Mouse (Mus musculus): ENCODE results near the gene Endog. TPM values are rescaled to one million over a fixed set of nuclear protein-coding genes. Genes with fewer than 3 reads are reported as not detected.
"Not testable (repeated sequence)": the region's sequence is repeated elsewhere in the genome, so short reads cannot be mapped to it uniquely, and the experiment has no call there.

Gene Endog
- polyA plus RNA-seq (2014; fragmentation: Nextera tagmentation; extraction: Ambion mirVana), result 30.0 and 33.4 TPM in 2 replicates

GRCm38 (mm10) chr2:30171371-30171996 is at the start of gene Endog:
Gene Endog (plus strand): TSS chr2:30171493.
- H3K36me3 ChIP-seq (ENCODE audit: control insufficient read depth, insufficient read depth, low read length), result peaks cover 31% of the 10 kb centered on the region
- no peaks in the 10 kb centered on the region for H3K27me3 ChIP-seq (ENCODE audit: control insufficient read depth, insufficient read depth, low read length)
- peak; percentile 89 for ATAC-seq (replicated peaks; ENCODE audit: insufficient number of reproducible peaks, low FRiP score, low TSS enrichment)
- no peaks in the 10 kb centered on the region for H3K4me1 ChIP-seq (ENCODE audit: control insufficient read depth, insufficient read depth, low read length)
- peak within 1 kb of the TSS; percentile 67 for H3K4me3 ChIP-seq (ENCODE audit: low read depth, low read length)
- WGBS (ENCODE audit: insufficient replicate concordance), result under 1% methylated on average over 75 of the region's 75 CpGs
- H3K9ac ChIP-seq (ENCODE audit: low read depth, low read length), result peak within 1 kb of the TSS; percentile 72
- peak within 1 kb of the TSS; percentile 93 for H3K4me2 ChIP-seq
- peaks cover 10% of the 10 kb centered on the region for H3K9me3 ChIP-seq (replicated peaks; ENCODE audit: control insufficient read depth, low read length)
- H3K27ac ChIP-seq (ENCODE audit: low read depth, low read length), result peak within 1 kb of the TSS; percentile 90

DNA sequence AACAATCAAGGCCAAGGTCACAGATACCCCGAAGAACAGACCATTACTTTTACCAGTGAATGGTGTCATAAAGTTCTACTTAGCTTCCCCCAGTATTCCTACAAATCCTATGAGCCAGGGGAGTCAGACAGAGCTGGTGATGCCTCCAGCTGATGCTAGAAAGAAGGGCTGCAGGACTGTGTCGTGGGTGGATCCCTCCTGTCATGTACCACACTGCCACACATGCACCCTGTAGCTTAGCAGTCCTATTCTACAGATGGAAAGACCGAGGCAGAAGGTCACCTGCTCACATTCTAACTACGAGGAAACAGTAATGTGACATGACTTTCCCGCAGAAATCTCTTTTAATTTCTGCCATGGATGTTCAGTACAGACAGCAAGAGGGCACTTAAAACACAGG is 48.5 kb upstream of the Endog start:
- peaks cover 10% of the 10 kb centered on the region for H3K4me1 ChIP-seq (ENCODE audit: control insufficient read depth, insufficient read depth, low read length)
- H3K27ac ChIP-seq (ENCODE audit: low read depth, low read length), result no peak overlapping the region
- H3K9me3 ChIP-seq (replicated peaks; ENCODE audit: control insufficient read depth, low read length), result no peaks in the 10 kb centered on the region
- H3K9ac ChIP-seq (ENCODE audit: low read depth, low read length), result peak overlapping the region; percentile 43; the same call in 1 of the 2 replicates
- 74% methylated on average over 5 of the region's 5 CpGs for WGBS (ENCODE audit: insufficient replicate concordance)
- H3K4me3 ChIP-seq (ENCODE audit: low read depth, low read length), result no peak overlapping the region
- H3K36me3 ChIP-seq (ENCODE audit: control insufficient read depth, insufficient read depth, low read length), result no peaks in the 10 kb centered on the region
- no peak for ATAC-seq (replicated peaks; ENCODE audit: insufficient number of reproducible peaks, low FRiP score, low TSS enrichment)
- no peaks in the 10 kb centered on the region for H3K27me3 ChIP-seq (ENCODE audit: control insufficient read depth, insufficient read depth, low read length)
- H3K4me2 ChIP-seq, result peak overlapping the region; percentile 97; the same call in 1 of the 2 replicates

- ATAC-seq (replicated peaks; ENCODE audit: insufficient number of reproducible peaks, low FRiP score, low TSS enrichment), result peak; percentile 22; the same call in 1 of the 2 replicates
- no peaks in the 10 kb centered on the region for H3K36me3 ChIP-seq (ENCODE audit: control insufficient read depth, insufficient read depth, low read length)
- H3K4me3 ChIP-seq (ENCODE audit: low read depth, low read length), result peak overlapping the region; percentile 79
- H3K4me2 ChIP-seq, result peak overlapping the region; percentile 97
- peak overlapping the region; percentile 93 for H3K9ac ChIP-seq (ENCODE audit: low read depth, low read length)
- peaks cover 10% of the 10 kb centered on the region for H3K4me1 ChIP-seq (ENCODE audit: control insufficient read depth, insufficient read depth, low read length)
- no peaks in the 10 kb centered on the region for H3K9me3 ChIP-seq (replicated peaks; ENCODE audit: control insufficient read depth, low read length)
- H3K27ac ChIP-seq (ENCODE audit: low read depth, low read length), result peak overlapping the region; percentile 91
- 1% methylated on average over 43 of the region's 44 CpGs for WGBS (ENCODE audit: insufficient replicate concordance)
- H3K27me3 ChIP-seq (ENCODE audit: control insufficient read depth, insufficient read depth, low read length), result no peaks in the 10 kb centered on the region
Observed at GRCm38 (mm10) chr2:30123729-30124471, 47.4 kb upstream of the Endog start.

- H3K4me2 ChIP-seq, result peak within 1 kb of the TSS; percentile 97
- 11% methylated on average over 31 of the region's 31 CpGs for WGBS (ENCODE audit: insufficient replicate concordance)
- ATAC-seq (replicated peaks; ENCODE audit: insufficient number of reproducible peaks, low FRiP score, low TSS enrichment), result peak; percentile 93
- H3K4me1 ChIP-seq (ENCODE audit: control insufficient read depth, insufficient read depth, low read length), result peaks cover 10% of the 10 kb centered on the region
- peak within 1 kb of the TSS; percentile 93 for H3K9ac ChIP-seq (ENCODE audit: low read depth, low read length)
- H3K36me3 ChIP-seq (ENCODE audit: control insufficient read depth, insufficient read depth, low read length), result no peaks in the 10 kb centered on the region
- no peaks in the 10 kb centered on the region for H3K27me3 ChIP-seq (ENCODE audit: control insufficient read depth, insufficient read depth, low read length)
- H3K27ac ChIP-seq (ENCODE audit: low read depth, low read length), result peak within 1 kb of the TSS; percentile 91
- peak within 1 kb of the TSS; percentile 79 for H3K4me3 ChIP-seq (ENCODE audit: low read depth, low read length)
- no peaks in the 10 kb centered on the region for H3K9me3 ChIP-seq (replicated peaks; ENCODE audit: control insufficient read depth, low read length)
Observed at GRCm38 (mm10) chr2:30124472-30125274, 46.6 kb upstream of the Endog start, which contains the start of gene Zer1. Gene Zer1 (minus strand): TSS chr2:30124585.

DNA sequence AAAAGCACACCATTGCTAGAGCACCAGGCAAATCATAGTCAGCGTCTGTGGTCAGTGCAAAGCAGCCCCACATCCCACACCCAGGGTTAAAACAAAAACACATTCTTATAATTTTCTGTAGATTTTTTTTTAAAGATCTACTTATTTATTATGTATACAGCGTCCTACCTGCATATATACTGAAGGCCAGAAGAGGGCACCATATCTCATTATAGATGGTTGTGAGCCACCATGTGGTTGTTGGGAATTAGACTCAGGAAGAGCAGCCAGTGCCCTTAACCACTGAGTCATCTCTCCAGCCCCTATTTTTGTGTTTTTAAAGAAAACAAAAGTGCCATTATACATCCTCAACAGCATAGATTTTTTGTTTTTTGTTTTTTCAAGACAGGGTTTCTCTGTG is 42.5 kb upstream of the Endog start:
- no peaks in the 10 kb centered on the region for H3K9me3 ChIP-seq (replicated peaks; ENCODE audit: control insufficient read depth, low read length)
- peaks cover 10% of the 10 kb centered on the region for H3K4me1 ChIP-seq (ENCODE audit: control insufficient read depth, insufficient read depth, low read length)
- no peak overlapping the region for H3K4me2 ChIP-seq
- ATAC-seq (replicated peaks; ENCODE audit: insufficient number of reproducible peaks, low FRiP score, low TSS enrichment), result no peak
- H3K27ac ChIP-seq (ENCODE audit: low read depth, low read length), result no peak overlapping the region
- no peak overlapping the region for H3K4me3 ChIP-seq (ENCODE audit: low read depth, low read length)
- no peaks in the 10 kb centered on the region for H3K27me3 ChIP-seq (ENCODE audit: control insufficient read depth, insufficient read depth, low read length)
- no peaks in the 10 kb centered on the region for H3K36me3 ChIP-seq (ENCODE audit: control insufficient read depth, insufficient read depth, low read length)
- WGBS (ENCODE audit: insufficient replicate concordance), result 36% methylated on average over 2 of the region's 2 CpGs
- H3K9ac ChIP-seq (ENCODE audit: low read depth, low read length), result no peak overlapping the region

DNA sequence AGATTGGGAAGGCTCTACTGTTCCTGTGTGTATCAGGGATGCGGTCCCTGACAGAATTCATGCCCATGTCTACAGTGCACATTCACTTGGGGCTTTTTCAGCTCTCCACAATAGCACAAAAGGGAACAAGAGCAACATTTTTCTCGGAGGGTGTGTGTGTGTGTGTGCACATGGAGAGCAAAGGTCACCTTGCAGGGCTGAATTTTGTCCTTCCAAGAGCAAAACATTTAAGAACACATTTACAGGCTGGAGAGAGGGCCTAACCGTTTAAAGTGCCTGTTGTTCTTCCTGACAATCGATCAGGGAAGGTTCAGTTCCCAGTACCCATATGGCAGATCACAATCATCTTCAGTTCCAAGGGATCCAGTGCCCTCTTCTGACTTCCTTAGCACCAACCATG is 41.1 kb upstream of the Endog start:
- H3K27me3 ChIP-seq (ENCODE audit: control insufficient read depth, insufficient read depth, low read length), result no peaks in the 10 kb centered on the region
- no peak for ATAC-seq (replicated peaks; ENCODE audit: insufficient number of reproducible peaks, low FRiP score, low TSS enrichment)
- 84% methylated on average over 4 of the region's 4 CpGs for WGBS (ENCODE audit: insufficient replicate concordance)

GRCm38 (mm10) chr2:30131240-30131639 is 40.1 kb upstream of the Endog start:
- not testable (repeated sequence) for H3K9ac ChIP-seq (ENCODE audit: low read depth, low read length); ATAC-seq (replicated peaks; ENCODE audit: insufficient number of reproducible peaks, low FRiP score, low TSS enrichment); H3K36me3 ChIP-seq (ENCODE audit: control insufficient read depth, insufficient read depth, low read length); H3K9me3 ChIP-seq (replicated peaks; ENCODE audit: control insufficient read depth, low read length); H3K27me3 ChIP-seq (ENCODE audit: control insufficient read depth, insufficient read depth, low read length); H3K27ac ChIP-seq (ENCODE audit: low read depth, low read length); H3K4me3 ChIP-seq (ENCODE audit: low read depth, low read length); H3K4me2 ChIP-seq
- peaks cover 13% of the 10 kb centered on the region for H3K4me1 ChIP-seq (ENCODE audit: control insufficient read depth, insufficient read depth, low read length)
- 62% methylated on average over 5 of the region's 5 CpGs for WGBS (ENCODE audit: insufficient replicate concordance)

More for the DNA sequence above, 41.1 kb upstream of the Endog start:
- Histone ChIP-seq H3K4me3 (ENCODE audit: low read depth, low read length) (no peak overlapping the region), H3K4me2 (no peak overlapping the region), H3K9ac (ENCODE audit: low read depth, low read length) (no peak overlapping the region), H3K4me1 (ENCODE audit: control insufficient read depth, insufficient read depth, low read length) (peaks cover 13% of the 10 kb centered on the region), H3K27ac (ENCODE audit: low read depth, low read length) (no peak overlapping the region), H3K36me3 (ENCODE audit: control insufficient read depth, insufficient read depth, low read length) (no peaks in the 10 kb centered on the region), H3K9me3 (replicated peaks; ENCODE audit: control insufficient read depth, low read length) (no peaks in the 10 kb centered on the region)

DNA sequence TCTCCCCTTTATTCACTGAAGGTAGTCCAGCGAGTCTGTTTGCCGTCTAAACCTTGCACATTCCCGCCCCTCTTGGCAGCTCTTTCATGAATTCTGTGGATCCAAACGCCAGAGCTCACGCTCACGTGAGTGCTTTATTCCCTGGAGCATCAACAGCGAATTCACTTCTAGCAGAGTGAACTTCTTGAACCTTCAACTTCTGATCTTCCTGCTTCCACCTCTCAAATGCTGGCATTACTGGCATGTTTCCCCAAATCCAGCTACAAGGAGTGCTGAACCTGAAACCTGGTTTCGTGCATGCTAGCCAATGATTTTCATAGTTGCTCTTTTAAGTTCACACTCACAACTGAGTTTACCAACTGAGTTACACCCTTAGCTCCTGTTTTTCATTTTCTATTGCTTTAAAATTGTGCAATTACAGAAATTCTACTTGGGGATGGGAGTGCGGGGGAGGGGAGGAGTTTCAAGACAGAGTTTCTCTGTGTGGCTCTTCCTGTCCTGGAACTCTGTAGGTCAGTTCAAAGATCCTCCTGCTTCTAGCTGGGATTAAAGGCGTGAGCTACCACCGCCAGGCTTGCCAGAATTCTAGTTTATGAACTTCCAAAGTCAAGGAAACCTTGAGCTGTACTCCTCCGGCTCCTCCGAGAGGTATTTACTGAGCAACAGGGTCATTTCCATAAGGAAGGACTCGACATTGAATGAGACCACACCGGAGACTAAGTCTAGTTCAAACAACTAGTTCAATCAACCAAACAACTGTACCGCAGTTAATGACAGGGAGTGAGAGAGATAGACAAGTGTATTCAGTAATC is 38.3 kb upstream of the Endog start:
- ATAC-seq (replicated peaks; ENCODE audit: insufficient number of reproducible peaks, low FRiP score, low TSS enrichment), result no peak
- Histone ChIP-seq H3K27ac (ENCODE audit: low read depth, low read length) (peak overlapping the region; percentile 82), H3K36me3 (ENCODE audit: control insufficient read depth, insufficient read depth, low read length) (peaks cover 10% of the 10 kb centered on the region; the same call in 1 of the 2 replicates), H3K4me1 (ENCODE audit: control insufficient read depth, insufficient read depth, low read length) (peaks cover 13% of the 10 kb centered on the region), H3K4me2 (peak overlapping the region; percentile 96), H3K9me3 (replicated peaks; ENCODE audit: control insufficient read depth, low read length) (no peaks in the 10 kb centered on the region), H3K9ac (ENCODE audit: low read depth, low read length) (peak overlapping the region; percentile 89), H3K4me3 (ENCODE audit: low read depth, low read length) (peak overlapping the region; percentile 92), H3K27me3 (ENCODE audit: control insufficient read depth, insufficient read depth, low read length) (no peaks in the 10 kb centered on the region)
- 24% methylated on average over 16 of the region's 16 CpGs for whole genome bisulfite sequencing (ENCODE audit: insufficient replicate concordance)

Measured in heart, embryonic 11.5 days (tissue).